Mouse (Mus musculus) adipocyte (in vitro differentiated cells): ENCODE results near the gene Cd52.
A peak's percentile ranks its signal among the peaks of the same experiment; 100 is the strongest.
"Not testable (repeated sequence)": the region's sequence is repeated elsewhere in the genome, so short reads cannot be mapped to it uniquely, and the experiment has no call there.

ENCODE experiments used
- DNase-seq: peaks from one replicate; pipeline ENCODE4 v3.0.0-alpha.2; 2016; ENCODE audit warnings: low spot score

Gene Cd52

GRCm38 (mm10) chr4:134094923-134095547 lies at the start of gene Cd52:
Cd52 (minus strand) TSS chr4:134095082.
- DNase-seq: no peak

- DNase-seq: not testable (repeated sequence)
Observed at GRCm38 (mm10) chr4:134144297-134144696, 49.4 kb upstream of the Cd52 start.

- peak; percentile 22 for DNase-seq
Observed at GRCm38 (mm10) chr4:134138857-134139256, 44.0 kb upstream of the Cd52 start.

- peak; percentile 76 for DNase-seq
Observed at GRCm38 (mm10) chr4:134136280-134136926, 41.5 kb upstream of the Cd52 start.

- peak; percentile 12 for DNase-seq
Observed at GRCm38 (mm10) chr4:134132519-134133095, 37.7 kb upstream of the Cd52 start.

GRCm38 (mm10) chr4:134132117-134132516 lies 37.2 kb upstream of the Cd52 start:
- peak; percentile 22 for DNase-seq

GRCm38 (mm10) chr4:134129482-134129881 lies 34.6 kb upstream of the Cd52 start:
- DNase-seq: no peak

- DNase-seq: no peak
Observed at GRCm38 (mm10) chr4:134128983-134129362, 34.1 kb upstream of the Cd52 start.

GRCm38 (mm10) chr4:134128221-134128982 lies 33.5 kb upstream of the Cd52 start, which contains the start of gene Sh3bgrl3:
Sh3bgrl3 (minus strand) TSS chr4:134128789.
- DNase-seq: peak; percentile 73

GRCm38 (mm10) chr4:134127793-134128192 lies 32.9 kb upstream of the Cd52 start:
- no peak for DNase-seq

- DNase-seq: no peak
Observed at GRCm38 (mm10) chr4:134127121-134127455, 32.2 kb upstream of the Cd52 start.

GRCm38 (mm10) chr4:134126300-134127120 lies 31.6 kb upstream of the Cd52 start:
- no peak for DNase-seq

- no peak for DNase-seq
Observed at GRCm38 (mm10) chr4:134125383-134126060, 30.6 kb upstream of the Cd52 start.

- DNase-seq: no peak
Observed at GRCm38 (mm10) chr4:134123680-134124551, 29.0 kb upstream of the Cd52 start.

GRCm38 (mm10) chr4:134123147-134123546 lies 28.3 kb upstream of the Cd52 start:
- DNase-seq: no peak

GRCm38 (mm10) chr4:134122281-134122680 lies 27.4 kb upstream of the Cd52 start:
- DNase-seq: no peak

GRCm38 (mm10) chr4:134121571-134121970 lies 26.7 kb upstream of the Cd52 start:
- DNase-seq: no peak

GRCm38 (mm10) chr4:134120916-134121315 lies 26.0 kb upstream of the Cd52 start:
- DNase-seq: no peak

GRCm38 (mm10) chr4:134120192-134120805 lies 25.4 kb upstream of the Cd52 start:
- DNase-seq: no peak

GRCm38 (mm10) chr4:134119644-134120043 lies 24.8 kb upstream of the Cd52 start:
- DNase-seq: peak; percentile 25
